Mouse (Mus musculus) cerebellum, adult 18-20 months (tissue): ENCODE data around the gene Hhip.
"Not testable (repeated sequence)": the region's sequence is repeated elsewhere in the genome, so short reads cannot be mapped to it uniquely, and the experiment has no call there.

Experiments
- DNase-seq, 2 experiments: peaks; one replicate each; pipeline ENCODE4 v3.0.0; 2021

The Hhip gene

DNA sequence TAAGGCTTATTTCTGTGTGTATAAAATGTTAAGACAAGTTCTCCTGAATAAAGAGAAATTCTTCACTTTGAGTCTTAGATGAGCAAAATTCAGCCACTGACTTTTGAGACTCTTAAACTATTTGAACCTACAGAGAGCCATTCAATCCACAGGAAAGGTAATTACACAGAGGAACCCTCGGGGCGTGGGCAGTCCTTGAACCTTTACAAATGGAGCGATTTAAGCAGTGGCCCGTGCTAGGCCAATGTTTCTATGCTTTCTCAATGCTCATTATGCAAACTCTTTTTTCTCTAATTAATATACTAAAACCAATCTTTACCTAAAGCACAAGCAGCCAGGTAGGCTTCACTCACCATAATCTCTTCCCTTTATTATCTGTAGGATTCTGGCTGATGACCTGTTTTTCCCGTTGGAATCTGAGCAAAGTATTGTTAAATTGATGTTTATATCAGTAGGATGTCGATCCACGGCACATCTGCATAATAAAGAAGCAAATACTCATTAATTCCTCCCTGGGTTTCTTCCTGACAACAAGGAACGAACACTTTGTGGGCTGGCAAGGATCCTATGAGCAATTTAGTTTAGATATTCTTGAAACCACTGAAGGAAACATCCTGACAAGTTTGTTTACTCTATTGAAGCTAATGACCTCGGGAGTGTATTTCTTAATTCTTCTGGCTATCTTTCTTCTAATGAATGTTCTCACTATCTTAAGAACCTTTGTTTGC, 65.5 kb downstream of the Hhip start:
- DNase-seq = no peak

DNA sequence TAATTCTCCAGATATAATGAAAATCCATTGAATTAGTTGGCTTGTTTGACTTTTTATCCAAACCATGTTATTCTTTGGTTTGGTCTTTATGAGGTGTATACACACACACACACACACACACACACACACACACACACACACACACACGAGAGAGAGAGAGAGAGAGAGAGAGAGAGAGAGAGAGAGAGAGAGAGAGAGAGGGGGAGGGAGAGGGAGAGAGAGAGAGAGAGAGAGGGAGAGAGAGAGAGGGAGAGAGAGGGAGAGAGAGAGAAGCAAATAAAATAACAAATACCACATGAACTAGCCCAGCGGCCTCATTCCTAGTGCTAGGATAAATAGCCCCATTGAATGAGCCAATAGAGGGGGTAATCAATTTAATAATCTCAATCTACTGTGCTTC, 66.4 kb downstream of the Hhip start:
- not testable (repeated sequence) for DNase-seq

DNA sequence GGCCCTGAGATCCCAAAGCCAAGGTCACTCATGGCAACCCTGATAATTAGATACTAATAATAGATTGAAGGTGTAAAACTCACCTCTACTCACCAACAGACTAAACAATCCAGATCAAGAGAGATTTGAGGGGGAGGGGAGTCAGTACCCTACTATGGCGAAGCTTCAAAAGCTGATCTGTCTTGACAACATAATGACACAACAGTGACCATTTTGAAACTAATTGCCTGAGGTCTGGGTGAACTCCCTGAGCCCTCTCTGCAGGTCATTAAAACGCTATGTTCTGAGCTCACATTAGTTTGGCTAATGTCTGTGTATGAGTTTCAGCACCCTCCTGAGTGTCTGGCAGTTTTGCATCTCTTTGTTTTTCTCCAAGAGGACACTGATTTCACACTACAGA, 72.9 kb downstream of the Hhip start:
- no peak for DNase-seq

DNA sequence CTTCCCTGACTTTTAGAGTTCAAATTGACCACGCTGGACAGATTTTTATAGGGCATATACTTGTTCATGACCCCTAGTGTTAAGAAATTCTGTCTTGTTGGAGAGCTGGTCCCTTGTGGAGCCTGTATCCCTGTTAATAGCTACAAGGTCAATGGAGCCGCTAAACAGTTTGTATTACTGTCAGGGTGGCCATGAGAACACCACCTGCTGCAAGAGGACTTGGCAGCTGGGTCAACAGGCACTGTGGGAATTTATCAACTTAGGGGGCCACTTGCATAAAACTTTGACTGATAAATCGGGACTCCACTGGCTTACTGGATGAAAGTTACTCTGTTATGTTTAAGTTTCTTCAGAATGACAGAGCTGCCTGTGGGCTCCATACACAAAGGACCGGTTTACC, 75.7 kb downstream of the Hhip start:
- DNase-seq = no peak

DNA sequence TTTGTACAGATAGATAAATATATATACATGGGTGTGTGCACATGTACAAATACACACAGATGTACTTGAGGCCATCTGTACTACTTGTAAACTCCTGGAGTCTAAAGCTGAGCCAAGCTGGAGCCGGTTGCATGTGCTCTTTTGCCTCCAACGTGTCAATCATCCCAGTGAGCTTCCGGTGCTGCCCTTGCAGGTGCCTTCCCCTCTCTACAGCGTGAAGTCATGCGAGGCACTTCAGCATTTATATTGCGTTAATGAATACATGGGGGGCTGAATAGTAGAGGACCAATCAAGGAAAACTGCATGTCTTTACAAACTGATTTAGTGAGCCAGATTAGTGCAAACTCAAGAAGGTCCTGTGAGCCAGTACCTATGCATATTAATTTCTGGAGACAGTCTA, 91.6 kb downstream of the Hhip start:
- no peak for DNase-seq

DNA sequence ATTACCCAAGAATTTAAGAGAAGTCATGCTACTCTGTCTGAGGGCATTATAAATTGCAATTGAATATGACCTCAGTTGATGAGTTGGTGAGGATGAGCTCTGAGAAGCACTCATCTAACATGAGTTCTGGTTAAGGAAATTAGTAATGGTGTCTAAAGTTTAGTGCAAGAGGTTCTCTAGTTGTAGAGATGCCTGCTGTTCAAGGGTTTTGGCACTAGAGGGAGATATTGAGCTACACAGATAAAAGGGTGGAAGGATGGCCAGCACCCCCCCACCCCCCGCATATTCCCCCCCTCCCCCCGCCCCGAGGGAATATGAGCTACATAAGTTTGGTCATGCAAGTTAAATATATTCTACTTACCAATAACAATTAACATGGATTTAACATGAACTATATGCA, 104.9 kb downstream of the Hhip start:
- no peak for DNase-seq

DNA sequence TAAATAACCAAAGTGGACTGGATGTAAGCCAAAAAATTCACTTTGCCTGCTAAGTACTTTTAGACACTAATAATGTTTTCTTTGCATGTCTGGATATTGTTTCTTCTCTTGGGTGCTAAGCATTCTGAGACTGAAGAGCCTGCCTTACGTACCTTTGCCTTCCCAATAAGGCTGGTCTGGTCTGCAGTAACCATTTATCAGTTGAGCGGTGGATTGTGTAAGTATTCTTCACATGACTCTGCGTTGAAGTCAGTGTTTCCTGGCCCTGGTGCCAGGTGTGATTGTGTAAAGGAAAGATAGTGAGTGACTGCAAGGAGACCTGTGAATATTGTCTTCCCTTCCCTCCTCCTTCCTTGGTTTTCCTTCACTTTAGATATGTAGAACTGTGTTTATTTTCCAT, 107.4 kb downstream of the Hhip start:
- DNase-seq = no peak

DNA sequence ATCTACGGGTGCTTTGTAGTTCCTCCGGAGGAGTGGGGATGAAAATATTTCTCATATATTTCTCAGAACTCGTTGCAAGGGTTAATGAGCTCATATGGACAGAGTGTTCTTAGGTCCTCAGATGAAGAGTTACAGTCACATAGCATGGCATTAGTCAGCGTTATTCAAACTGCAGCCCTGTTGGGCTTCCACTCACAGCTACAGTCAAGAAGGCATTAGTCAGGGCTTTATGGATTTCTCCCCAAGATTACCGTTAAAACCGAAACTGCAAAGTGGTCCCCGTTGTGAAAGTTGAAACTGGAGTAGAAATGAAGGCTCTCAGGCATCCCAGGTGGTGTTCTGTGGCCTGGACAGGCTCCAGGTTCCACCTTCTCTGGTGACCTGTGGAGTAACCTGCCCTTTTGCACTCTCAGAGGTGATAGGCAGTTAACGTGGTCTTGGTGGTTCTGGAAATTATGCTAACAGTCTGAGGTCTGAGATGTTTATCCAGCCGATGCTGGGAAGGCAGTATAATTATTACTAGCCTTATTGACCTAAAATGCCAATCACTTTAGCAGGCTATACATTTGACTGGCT, 112.2 kb downstream of the Hhip start:
- no peak for DNase-seq

DNA sequence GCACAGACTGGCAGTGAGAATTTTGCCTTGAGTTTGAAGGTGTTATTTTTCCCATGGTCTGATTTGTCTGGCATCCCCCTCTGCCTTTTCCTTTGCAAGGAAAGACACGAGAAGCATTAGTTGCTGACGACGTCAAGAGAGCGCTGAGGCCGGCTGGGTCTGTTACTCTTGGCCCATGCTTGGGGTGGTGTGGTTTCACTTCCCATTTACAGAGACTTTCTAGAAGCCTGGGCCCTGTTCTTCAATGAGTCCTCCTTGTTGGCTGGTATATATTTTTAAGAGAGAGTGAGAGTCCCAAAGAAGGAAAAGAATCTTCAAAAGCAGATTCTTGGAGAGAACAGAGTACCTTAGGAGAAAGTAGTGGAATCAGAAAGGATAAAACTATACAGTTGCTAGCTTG, 116.7 kb downstream of the Hhip start:
- DNase-seq = no peak

DNA sequence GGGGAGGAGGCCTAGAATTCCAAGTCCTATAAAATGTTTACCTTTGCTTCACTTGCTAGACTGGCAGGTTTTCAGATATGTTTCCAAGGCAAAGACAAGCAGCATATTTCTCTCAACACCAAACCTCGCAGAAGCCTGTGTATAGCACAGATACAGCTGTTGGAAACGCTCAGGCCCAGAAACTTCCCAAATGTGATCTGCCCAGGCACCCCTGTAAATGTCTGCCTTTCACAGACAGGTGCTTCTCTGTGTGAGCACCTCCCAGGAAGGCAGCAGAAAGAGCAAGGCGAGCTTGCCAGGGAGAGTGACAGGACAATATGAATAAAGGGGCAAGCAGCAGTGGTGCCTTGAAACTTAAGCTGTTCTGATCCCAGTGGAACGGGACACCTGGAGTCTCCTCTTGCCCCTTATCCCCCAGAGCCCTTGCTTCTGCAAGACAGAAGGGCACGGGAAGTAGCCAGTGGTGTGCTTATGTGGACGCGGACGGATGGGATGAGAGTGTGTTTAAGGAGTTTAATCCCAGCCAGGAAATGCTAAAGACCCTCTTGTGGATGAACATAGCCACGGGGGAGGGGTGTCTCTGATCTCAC, 120.9 kb downstream of the Hhip start:
- no peak for DNase-seq

DNA sequence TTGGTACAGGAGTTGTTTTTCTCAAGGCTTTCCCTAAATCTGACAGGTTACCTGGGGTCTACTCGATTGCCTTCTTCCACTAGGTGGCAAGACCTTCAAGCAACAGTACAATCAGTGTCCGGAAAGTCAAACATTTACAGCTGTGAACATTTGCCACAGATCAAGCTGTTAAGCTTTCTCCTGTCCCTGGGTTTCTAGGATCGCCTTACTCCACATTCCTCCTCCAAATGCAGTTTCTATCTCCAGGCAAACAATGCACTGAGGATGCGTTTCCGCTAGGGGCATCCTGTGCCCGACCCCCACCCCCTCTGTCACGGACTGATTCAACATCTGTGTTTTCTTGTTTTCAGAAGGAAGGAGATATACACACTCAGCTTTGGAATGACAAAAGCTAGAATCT, 122.0 kb downstream of the Hhip start:
- no peak for DNase-seq

DNA sequence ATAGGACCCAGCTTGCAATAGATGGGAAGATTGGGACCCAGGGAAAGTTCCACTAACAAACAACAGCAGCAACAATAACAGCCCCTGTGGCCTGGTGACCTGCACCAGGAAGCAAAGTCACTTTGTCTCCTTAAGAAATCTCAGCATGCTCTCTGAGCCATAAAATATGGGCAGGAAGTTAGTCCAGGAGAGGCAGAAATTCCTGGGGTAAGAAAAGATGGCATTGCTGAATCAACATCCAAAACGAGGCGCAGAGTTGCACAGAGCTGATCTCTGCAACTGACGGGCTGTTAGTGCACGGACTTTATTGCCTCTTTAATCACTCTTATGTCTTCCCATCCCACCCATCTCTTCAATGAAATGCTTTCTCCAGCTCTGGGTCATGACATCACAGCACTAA, 128.6 kb downstream of the Hhip start:
- no peak for DNase-seq

DNA sequence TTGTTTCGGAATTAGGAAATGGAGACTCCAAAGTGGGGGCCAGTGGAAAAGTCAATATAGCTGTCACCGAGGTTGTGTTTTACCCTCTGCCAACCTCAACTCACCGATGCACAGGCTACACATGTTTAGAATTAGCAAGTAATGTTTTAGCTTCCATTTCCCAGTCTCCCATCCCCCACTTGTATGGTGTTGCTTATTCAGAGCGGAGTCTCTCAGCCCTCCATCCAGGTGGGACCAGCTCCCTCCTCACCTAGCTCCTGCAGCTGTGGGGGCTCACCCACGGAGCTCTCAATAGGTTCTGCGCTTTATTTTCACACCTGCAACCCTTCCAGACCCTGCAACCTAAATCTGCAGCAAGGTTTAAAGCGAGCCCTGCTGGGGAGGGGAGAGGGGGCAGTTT, 140.6 kb downstream of the Hhip start:
- DNase-seq = no peak
